15 mouse cellular contexts compared by ENCODE assay signal in the genomic region with DNA sequence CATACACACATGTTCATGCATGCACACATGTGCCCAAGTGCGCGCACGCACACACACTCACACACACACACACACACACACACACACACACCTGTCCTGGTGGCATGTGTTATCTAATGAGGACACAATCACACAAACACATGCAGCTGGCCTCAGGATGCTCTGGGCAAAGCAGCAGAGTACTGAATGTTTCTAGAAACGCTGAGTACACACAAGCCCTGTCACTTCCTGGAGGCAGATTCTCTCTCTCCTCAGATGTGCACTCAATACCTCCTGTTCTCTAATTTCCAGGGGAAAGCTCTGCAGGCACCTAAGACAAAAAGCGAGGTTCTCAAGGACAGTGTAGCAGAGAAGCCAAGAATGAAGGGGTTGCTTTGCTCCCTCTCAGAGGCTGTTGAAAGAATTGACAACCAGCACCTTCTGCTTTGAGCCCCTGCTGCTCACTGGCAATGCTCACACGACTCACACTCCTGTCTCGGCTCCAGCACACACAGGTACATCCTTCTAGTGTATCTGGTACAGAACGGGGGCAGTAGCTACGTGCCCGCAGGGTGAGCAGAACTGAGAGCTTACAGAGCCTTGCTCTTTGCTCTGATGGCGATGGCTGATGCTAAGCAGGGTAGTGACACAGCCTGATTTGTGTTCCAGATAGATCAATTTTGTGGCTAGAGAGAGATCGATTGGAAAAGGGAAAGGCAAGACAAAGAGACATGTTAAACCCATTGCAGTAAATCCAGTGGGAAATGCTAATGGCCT.
DNase-seq lines count a peak whose midpoint lies in the region; ATAC-seq lines count a peak whose summit lies in the region.
"Had no signal": no experiment of that assay in that cellular context is flagged by ENCODE, and none has a peak within 500 bp of the region (broad histone marks: within the 10 kb centered on the region; RNA-seq: fewer than 3 reads in every experiment).

No protein-coding gene starts in this region.

- no peaks in the 10 kb centered on the region for H3K27me3 ChIP-seq in embryonic facial prominence, embryonic 12.5 days
- H3K27me3 ChIP-seq in midbrain, embryonic 13.5 days: no peaks in the 10 kb centered on the region

- DNase-seq in frontal cortex, adult 2 months (ENCODE audit: extremely low spot score in 1 of 2, low spot score in 1 of 2): no peak
- no peak for DNase-seq in left cerebral cortex, adult 8-10 months (ENCODE audit: low spot score in 2 of 2)
- no peak for DNase-seq in right cerebral cortex, adult 18-20 months
- DNase-seq: adrenal gland, adult 8-10 months; cerebellum, adult 8-10 months; embryo, embryonic 11 days; gastrocnemius, postnatal 10 days; kidney, adult 11 months; kidney, postnatal 10 days; thymus, postnatal 4 days had no signal

- H3K4me3 ChIP-seq in embryonic facial prominence, embryonic 12.5 days: no peak overlapping the region
- H3K4me3 ChIP-seq in midbrain, embryonic 13.5 days (replicated peaks): no peak overlapping the region
- H3K4me3 ChIP-seq: erythroblast, embryonic 14.5 days had no signal

- H3K36me3 ChIP-seq in embryonic facial prominence, embryonic 12.5 days: no peaks in the 10 kb centered on the region
- no peaks in the 10 kb centered on the region for H3K36me3 ChIP-seq in midbrain, embryonic 13.5 days

- no peaks in the 10 kb centered on the region for H3K4me1 ChIP-seq in embryonic facial prominence, embryonic 12.5 days
- H3K4me1 ChIP-seq in midbrain, embryonic 13.5 days (replicated peaks): 0 out of 2 replicates have a peak, but pooled peaks cover 5% of the 10 kb centered on the region

- H3K27ac ChIP-seq in embryonic facial prominence, embryonic 12.5 days: 0 out of 2 replicates have a peak overlapping the region, but pooled peaks have one; percentile 23
- H3K27ac ChIP-seq in midbrain, embryonic 13.5 days: peak overlapping the region; percentile 41

- H3K4me2 ChIP-seq in embryonic facial prominence, embryonic 12.5 days (replicated peaks): no peak overlapping the region
- H3K4me2 ChIP-seq in midbrain, embryonic 13.5 days (replicated peaks): no peak overlapping the region

- H3K9ac ChIP-seq in embryonic facial prominence, embryonic 12.5 days: no peak overlapping the region
- H3K9ac ChIP-seq in midbrain, embryonic 13.5 days (replicated peaks): no peak overlapping the region

- WGBS in embryonic facial prominence, embryonic 12.5 days: 69% methylated on average over 12 of the region's 12 CpGs
- WGBS in midbrain, embryonic 13.5 days: 69% methylated on average over 12 of the region's 12 CpGs

- ATAC-seq in frontal cortex, adult (ENCODE audit: low TSS enrichment): peak; percentile 44
- ATAC-seq in CD4-positive, CD25-positive, alpha-beta regulatory T cell, adult 4 months: peak; percentile 64
- no peak for ATAC-seq in embryonic facial prominence, embryonic 12.5 days (ENCODE audit: insufficient number of reproducible peaks, insufficient read depth, low FRiP score, low TSS enrichment)
- ATAC-seq in midbrain, embryonic 13.5 days: peak; percentile 65; the same call in 1 of the 2 replicates

- no peaks in the 10 kb centered on the region for H3K9me3 ChIP-seq in embryonic facial prominence, embryonic 12.5 days
- no peaks in the 10 kb centered on the region for H3K9me3 ChIP-seq in midbrain, embryonic 13.5 days
